Mouse (Mus musculus) right cerebral cortex, postnatal 10 days (tissue): ENCODE measurements at regions not wholly inside any gene's neighbourhood (a gene's known extent, or its start where the extent isn't known, plus 50 kb on each side); places are given as distances from the start of the nearest gene placed in this dataset.

Experiments used
- DNase-seq, 2 experiments: peaks; one replicate each; pipeline ENCODE4 v3.0.0; 2021; ENCODE audit warnings: low spot score in 2 of 2

DNA sequence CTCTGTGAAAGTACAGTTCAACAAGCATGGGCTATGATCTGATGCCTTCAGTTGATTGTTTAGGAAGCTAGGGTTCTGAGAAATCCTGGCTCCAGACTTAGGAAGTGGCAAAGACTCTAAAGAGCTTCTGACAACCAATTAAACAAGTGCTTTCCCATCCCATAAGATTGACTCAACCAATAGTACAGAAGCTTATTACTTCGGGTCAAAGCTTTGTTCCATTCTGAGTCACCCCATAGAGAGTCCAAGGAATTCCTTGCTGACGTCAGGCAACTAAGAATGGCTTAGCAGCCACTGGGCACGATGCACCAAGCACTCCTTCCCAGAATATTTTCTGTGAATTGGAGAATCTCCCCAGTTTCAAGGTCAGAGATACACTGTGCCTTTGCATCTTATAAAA lies 59.0 kb upstream of the Ntm start:
- DNase-seq, result no peak

DNA sequence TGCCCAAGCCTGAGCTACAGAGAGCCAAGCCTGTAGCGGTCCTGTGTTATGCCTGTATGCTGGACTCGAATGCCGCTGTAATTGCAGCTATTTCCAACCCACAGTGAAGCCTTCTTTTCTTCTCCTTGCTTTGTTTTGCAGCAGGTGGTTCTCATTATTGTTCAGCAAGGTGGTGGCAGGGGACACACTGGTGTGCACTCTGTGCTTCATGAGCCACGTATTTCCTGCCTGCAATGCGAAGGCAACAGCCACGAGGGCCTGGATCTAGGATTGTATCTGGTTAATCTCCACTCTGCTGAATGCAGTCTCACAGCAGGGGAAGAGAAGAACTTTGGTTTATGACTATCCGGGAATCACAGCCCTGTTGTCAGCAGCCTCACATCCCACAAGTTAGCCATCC lies 62.3 kb upstream of the Ntm start:
- DNase-seq, result no peak

- DNase-seq, result peak; percentile 31 to 46
Observed at GRCm38 (mm10) chr9:30026939-30027338, 64.0 kb upstream of the Ntm start.

DNA sequence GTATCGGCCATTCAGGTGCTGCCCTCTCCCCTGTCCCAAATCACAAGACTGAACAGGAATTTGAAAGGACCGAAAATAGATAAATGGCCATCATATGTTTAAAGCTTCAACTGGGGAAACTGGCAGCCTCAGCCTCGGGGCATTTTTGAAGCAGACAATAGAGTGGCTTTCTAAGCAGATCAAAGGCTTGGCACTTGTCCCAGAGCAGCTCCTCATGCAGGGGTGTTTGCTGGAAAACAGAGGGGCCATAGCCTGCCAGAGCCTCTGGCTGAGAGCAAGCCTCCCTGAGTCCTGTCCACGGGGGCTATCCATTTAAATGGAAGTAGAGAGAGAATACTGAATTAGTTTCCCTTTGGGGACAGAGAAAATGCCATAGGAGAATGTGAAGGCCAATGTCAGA lies 77.5 kb upstream of the Ntm start:
- DNase-seq, result peak; percentile 53 to 55

- DNase-seq, result no peak
Observed at GRCm38 (mm10) chr9:30064551-30064950, 101.6 kb upstream of the Ntm start.

DNA sequence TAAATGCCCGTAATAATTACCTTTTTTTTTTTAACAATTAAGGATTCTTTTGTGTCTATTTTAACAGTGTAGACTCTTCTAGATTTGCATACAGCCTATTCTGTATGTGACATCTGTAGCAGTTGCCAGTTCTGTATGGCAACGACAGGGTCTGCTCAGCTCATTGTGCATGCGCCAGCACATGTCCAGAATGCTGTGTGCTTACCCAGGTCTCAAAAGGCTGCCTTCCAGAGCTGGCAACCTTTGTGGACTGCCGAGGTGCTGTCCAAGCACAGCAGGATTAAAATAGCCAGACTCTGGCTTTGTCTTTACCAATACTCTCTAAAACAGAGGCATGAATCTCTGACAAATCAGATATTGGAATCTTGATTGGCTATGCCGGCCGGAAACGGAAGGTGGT lies 105.0 kb upstream of the Ntm start:
- DNase-seq, result no peak

GRCm38 (mm10) chr9:30075233-30075632 lies 112.3 kb upstream of the Ntm start:
- DNase-seq, result no peak

DNA sequence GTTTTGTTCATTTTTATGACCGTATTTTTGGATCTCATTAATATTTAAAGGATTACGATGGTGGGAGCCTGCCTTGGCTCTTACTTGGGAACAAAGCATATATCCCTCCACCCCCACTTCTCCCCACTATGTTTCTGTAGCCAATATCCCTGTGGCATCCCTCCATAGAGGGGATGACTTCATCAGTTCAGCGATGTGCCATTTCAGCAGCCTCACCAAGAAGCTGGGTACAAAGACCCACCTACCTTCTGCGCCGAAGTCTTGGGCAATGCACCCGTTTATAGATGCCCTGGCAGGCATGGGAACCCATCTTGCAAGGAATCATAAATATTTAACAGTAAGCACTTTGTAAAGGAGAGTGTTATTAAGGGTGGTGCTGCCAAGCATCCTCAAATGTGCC lies 113.1 kb upstream of the Ntm start:
- DNase-seq, result no peak

DNA sequence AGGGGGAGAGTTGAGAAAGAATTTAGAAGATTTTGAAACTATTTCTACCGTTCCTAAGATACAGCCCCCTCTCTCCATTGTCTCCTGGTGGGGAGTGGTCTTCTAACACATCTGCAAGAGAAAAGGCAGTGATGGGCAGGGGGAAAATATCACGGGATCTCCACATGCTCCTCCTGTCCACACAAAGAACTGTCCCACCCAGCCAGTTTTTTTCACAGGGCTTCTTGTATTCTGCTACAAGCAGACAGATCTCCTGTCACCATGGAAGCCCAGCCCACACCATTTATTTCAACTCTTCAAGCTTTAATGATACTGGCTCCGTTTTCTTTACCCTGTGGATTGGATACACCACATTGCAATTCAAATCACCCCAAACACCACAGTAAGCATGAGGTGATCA lies 113.5 kb upstream of the Ntm start:
- DNase-seq, result peak in 1 of 2 experiments; percentile 52

- DNase-seq, result no peak
Observed at GRCm38 (mm10) chr9:30101942-30102341, 139.0 kb upstream of the Ntm start.

DNA sequence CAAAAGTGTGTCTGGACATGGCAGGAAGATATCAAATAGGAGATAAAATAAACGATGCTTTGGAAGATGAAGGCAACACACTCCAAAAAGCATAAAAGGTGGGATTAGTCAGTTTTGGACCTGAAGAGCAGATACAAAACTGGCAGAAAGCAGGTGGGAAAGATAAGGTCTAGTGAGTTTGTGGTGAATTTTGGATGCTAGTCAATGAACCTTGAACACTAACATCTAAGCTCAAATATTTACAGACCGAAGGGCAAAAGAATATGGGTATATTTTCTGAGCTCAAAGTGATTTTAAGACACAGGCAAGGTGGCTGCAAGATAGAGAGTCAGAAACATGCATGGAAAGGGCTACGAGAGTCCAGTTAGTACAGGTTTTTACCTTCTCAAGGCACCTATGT lies 159.4 kb upstream of the Ntm start:
- no peak for DNase-seq

DNA sequence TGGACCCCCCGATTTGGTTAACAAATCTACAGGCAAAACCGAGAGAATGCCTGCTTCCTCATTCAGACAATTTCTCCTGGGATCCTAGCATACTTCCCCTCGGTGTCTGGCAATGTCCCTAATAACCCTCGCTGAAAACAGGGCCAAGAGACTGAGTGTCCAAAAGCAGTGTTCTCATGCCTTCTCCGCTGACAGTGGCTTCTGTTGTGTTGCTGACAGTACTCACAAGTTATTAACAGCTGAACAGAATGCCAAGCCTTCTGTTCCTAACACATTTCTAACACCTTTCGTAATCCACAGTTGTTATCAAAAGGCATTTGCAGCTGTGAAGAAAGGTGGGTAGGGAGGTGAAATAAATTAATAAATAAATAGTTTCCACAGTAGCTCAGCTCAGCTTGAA lies 166.2 kb upstream of the Ntm start:
- DNase-seq, result peak in 1 of 2 experiments; percentile 26

DNA sequence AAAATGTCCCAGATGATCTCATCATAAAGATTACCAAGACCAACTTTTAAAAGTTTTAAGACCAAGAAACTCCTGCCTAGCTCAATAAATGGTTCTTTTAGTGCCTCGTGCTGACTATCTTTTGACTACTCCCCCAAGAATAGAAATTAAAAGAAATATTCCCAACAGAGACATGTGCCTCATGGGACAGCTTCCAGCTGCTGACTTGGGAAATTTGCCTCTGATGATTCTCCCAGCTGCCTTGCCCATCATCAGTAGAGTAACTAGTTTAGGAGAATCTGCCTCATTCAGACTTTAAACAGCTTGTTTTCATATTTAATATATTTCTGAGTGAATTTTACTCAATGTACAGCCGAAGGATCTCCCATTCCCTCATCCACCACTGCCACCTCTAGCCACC lies 168.7 kb upstream of the Ntm start:
- no peak for DNase-seq

DNA sequence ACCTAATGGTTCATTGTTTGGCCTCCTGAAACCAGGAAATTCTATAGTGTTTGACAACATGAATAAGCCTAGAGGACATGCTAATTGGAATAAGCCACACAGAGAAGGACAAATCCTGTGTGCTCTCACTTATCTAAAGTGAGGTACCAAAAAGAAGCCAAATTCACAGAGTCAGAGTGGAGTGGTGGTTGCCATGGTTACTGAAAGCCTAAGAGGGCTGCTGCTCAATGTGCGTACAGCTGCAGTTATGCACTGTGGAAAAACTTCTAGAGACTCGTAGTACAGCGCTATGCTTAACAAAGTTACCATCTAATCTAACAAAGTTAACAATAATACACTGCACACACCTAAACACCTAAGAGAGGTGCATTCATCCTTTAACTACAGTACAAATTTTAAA lies 171.4 kb upstream of the Ntm start:
- DNase-seq, result peak; percentile 60 to 81

GRCm38 (mm10) chr9:30137611-30138287 lies 174.8 kb upstream of the Ntm start:
- DNase-seq, result peak; percentile 87

- peak; percentile 94 for DNase-seq
Observed at GRCm38 (mm10) chr9:30140188-30140587, 177.2 kb upstream of the Ntm start.

- peak in 1 of 2 experiments; percentile 56 for DNase-seq
Observed at GRCm38 (mm10) chr9:30141186-30141585, 178.2 kb upstream of the Ntm start.

- peak in 1 of 2 experiments; percentile 47 for DNase-seq
Observed at GRCm38 (mm10) chr9:30142806-30143458, 180.0 kb upstream of the Ntm start.

DNA sequence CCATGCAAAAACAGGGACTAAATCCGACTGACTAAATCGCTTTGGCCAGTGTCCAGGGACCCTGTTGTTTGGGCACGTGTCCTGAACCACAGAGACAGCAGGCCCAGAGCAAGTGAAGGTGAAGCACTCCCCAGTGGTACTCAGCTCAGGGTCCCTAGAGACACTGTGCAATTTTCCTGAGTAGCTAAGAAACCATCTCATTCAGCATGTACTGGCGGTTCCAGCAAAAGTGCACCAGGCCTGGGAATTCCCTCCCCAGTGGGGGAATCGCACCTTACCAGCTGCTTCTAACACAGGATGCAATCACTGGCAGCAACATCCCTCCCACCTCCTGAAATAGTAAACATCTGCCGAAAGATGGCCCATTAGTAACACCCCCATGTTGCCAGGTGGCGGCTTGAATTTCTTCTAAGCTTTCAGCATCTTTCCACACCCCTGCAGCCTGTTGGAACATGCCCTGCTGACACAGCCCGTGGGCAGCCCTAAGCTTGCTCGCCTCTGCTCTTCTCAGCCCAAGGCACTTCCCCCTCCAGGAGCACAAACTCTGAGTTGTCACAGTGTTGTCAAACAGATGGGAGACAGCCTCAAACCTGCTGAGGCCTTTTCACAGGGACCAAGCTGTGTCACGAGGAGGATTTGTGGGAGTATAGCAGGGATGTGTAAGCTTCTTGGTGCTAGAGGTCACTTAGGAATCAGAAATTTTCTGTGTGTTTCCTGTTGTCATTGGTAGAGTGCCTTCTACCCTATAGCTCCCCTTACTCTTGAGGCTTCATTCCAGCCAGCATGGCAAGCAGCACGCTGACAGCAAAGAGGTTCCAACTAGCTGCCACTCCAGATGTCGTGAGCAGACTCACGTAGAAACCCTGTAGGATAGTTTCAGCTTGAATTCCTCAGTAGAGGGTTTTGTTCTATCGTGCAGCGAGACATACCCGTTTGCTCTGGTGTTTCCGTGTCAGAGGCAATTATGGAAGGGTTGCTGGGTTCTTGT lies 186.8 kb upstream of the Ntm start:
- peak in 1 of 2 experiments; percentile 44 for DNase-seq

- no peak for DNase-seq
Observed at GRCm38 (mm10) chr9:30151173-30151572, 188.2 kb upstream of the Ntm start.

DNA sequence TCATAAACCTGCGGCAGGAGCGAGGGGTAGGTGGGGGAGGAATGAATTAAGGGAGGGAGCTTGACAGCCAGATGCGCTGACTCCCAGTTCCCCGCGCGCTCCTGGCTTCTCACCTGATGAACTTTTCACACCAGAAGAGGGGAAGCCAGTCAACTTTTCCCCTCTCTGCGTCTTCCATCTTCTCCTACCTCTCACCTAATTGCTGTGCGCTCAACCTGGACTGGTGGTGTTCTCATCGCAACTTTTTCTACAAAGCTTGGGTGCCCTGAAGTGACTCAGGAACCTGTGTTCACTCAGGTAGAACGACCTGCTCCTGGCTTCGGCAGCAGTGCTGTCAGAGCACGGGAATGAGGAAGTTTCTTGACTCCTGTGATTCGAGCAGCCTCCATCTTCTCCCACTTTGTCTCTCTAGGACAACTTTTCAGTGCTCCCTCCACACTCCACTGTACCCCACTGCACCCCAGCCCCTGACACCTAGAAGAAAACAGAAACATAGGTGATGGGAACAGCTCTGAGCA lies 203.4 kb upstream of the Ntm start:
- DNase-seq, result no peak

DNA sequence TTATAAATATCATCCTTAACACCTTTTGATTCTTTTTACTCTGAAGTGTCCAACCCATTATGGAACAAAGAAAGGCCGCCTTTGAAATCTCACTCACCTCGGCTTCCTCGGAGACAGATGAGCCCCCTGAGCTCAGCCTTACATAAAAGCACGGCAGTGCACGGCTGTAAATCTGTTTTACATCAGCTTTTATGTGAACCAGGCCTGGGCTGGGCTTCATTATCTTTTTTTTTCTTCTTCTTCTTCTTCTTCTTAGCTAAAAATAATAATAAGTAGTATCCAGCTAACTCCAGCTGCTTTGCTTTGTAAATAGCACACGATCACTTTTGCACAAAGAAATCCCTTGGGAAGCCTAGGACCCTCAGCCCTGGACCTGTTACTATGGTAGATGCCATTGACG lies 204.3 kb upstream of the Ntm start:
- no peak for DNase-seq
